Mouse (Mus musculus) cerebellum, postnatal 4 days (tissue): ENCODE measurements around the gene Prl7b1.

Experiments
- DNase-seq, 2 experiments: peaks; one replicate each; pipeline ENCODE4 v3.0.0; 2022; ENCODE audit warnings: low spot score in 2 of 2, mixed read lengths in 1 of 2

The Prl7b1 gene

GRCm38 (mm10) chr13:27610482-27610881, at the start of gene Prl7b1:
Gene Prl7b1, minus strand, starts transcription at chr13:27610582.
- no peak for DNase-seq

- DNase-seq = no peak
Measured at GRCm38 (mm10) chr13:27642393-27642792, 32.0 kb upstream of the Prl7b1 start, which contains the start of gene Prl7a1. Gene Prl7a1, minus strand, starts transcription at chr13:27642493.

DNA sequence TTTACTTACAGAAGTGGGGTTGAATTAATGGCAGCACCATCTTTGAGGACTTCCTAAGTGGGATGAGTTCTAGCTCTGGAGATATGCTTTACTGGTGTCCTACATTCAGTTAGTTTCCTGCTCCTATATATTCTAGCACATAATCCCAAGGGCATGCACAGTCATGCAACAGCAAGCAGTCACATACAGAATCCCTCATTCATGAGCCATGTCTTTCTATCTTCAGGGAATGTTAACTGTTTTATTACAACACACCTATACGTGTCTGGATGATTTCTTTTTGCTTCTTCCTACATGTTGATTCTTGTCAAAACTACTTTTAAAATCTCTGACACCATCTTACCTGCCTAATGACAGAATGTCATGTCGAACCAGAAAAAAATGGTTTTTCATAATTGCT, 28.3 kb downstream of the Prl7b1 start, which contains the start of gene Prl8a1:
Gene Prl8a1, minus strand, starts transcription at position 101 of the 400 bp plus-strand sequence.
- DNase-seq = no peak

DNA sequence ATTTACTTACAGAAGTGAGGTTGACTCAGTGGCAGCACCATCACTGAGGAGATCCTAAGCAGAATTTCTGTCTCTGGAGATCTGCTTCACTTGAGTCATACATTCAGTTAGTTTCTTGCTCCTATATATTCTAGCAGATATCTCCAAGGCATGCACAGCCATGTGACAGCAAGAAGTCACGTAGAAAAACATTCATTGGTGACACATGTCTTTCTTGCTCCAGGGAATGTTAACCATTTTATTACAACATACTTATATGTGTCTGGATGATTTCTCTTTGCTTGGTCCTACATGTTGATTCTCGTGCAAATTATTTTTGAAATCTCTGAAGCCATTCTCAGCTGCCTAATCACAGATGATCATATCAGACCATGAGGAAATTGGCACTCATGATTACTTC, 45.9 kb downstream of the Prl7b1 start, which contains the start of gene Prl8a9:
Gene Prl8a9, minus strand, starts transcription at position 101 of the 400 bp plus-strand sequence.
- no peak for DNase-seq

GRCm38 (mm10) chr13:27553336-27553735, 57.0 kb downstream of the Prl7b1 start:
- DNase-seq = no peak
